In the genomic region with DNA sequence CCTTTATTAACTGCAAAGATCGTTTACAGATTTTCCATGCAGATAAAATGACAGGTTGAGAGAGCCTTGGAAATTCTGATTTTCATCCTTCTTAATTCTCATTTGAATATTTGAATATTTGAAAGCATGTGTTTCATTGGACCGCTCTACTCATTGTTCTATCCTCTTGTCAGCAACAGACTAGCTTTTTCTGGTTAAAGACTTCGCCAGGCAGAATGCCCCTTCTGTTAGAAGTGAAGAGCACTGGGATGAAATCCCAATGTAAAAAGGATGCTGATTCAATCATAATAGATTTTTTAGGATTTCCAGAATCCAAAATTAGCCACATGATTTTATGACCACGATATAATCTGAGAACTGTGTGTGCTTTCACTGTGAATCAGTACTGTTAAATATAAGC, we compare ENCODE assay signal across 32 mouse cellular contexts.
"Had no signal": no experiment of that assay in that cellular context is flagged by ENCODE, and none has a peak within 500 bp of the region (broad histone marks: within the 10 kb centered on the region; RNA-seq: fewer than 3 reads in every experiment).

No protein-coding gene starts in this region.

- H3K4me3 ChIP-seq: heart, embryonic 12.5 days; heart, embryonic 13.5 days; heart, embryonic 15.5 days; hindbrain, embryonic 10.5 days; hindbrain, embryonic 12.5 days; hindbrain, embryonic 13.5 days; hindbrain, embryonic 15.5 days; intestine, embryonic 15.5 days; kidney, embryonic 15.5 days; left cerebral cortex, adult 2 months had no signal

- H3K4me2 ChIP-seq: heart, embryonic 11.5 days; heart, embryonic 12.5 days; heart, embryonic 13.5 days; heart, embryonic 15.5 days; hindbrain, embryonic 12.5 days; hindbrain, embryonic 13.5 days; hindbrain, embryonic 14.5 days; hindbrain, embryonic 15.5 days; intestine, embryonic 15.5 days; kidney, embryonic 15.5 days had no signal

- H3K4me1 ChIP-seq: heart, embryonic 12.5 days; heart, embryonic 13.5 days; heart, embryonic 15.5 days; hindbrain, embryonic 12.5 days; hindbrain, embryonic 15.5 days; intestine, embryonic 15.5 days; kidney, embryonic 15.5 days had no signal

- DNase-seq: heart, postnatal 14 days; heart, postnatal 36 days; heart, postnatal 4 days; kidney, adult 11 months; kidney, adult 18-20 months; kidney, adult 2 months; kidney, adult 8-10 months; kidney, adult 9 months; kidney, postnatal 10 days; kidney, postnatal 14 days; kidney, postnatal 25 days; kidney, postnatal 36 days; kidney, postnatal 4 days; layer of hippocampus, postnatal 36 days had no signal

- H3K27me3 ChIP-seq: heart, embryonic 12.5 days; heart, embryonic 13.5 days; heart, embryonic 15.5 days; hindbrain, embryonic 12.5 days; hindbrain, embryonic 13.5 days; hindbrain, embryonic 15.5 days; intestine, embryonic 15.5 days; kidney, embryonic 15.5 days had no signal

- H3K36me3 ChIP-seq: heart, embryonic 12.5 days; heart, embryonic 13.5 days; heart, embryonic 15.5 days; hindbrain, embryonic 10.5 days; hindbrain, embryonic 12.5 days; hindbrain, embryonic 13.5 days; hindbrain, embryonic 15.5 days; intestine, embryonic 15.5 days; kidney, embryonic 15.5 days had no signal

- H3K9me3 ChIP-seq: heart, embryonic 12.5 days; heart, embryonic 13.5 days; heart, embryonic 15.5 days; hindbrain, embryonic 10.5 days; hindbrain, embryonic 12.5 days; hindbrain, embryonic 13.5 days; hindbrain, embryonic 15.5 days; intestine, embryonic 15.5 days; kidney, embryonic 15.5 days had no signal

- ATAC-seq: hindbrain, embryonic 16.5 days; hindbrain, postnatal 0 days; inflammation-experienced regulatory T-cells, adult 6 months; intestine, embryonic 15.5 days; intestine, embryonic 16.5 days; intestine, postnatal 0 days had no signal

- H3K27ac ChIP-seq: heart, embryonic 13.5 days; heart, embryonic 15.5 days; hindbrain, embryonic 10.5 days; hindbrain, embryonic 12.5 days; hindbrain, embryonic 13.5 days; hindbrain, embryonic 14.5 days; hindbrain, embryonic 15.5 days; hindbrain, postnatal 0 days; intestine, embryonic 15.5 days; kidney, embryonic 15.5 days; kidney, postnatal 0 days; left cerebral cortex, adult 2 months had no signal

- H3K9ac ChIP-seq: heart, embryonic 12.5 days; heart, embryonic 13.5 days; heart, embryonic 15.5 days; hindbrain, embryonic 12.5 days; hindbrain, embryonic 13.5 days; hindbrain, embryonic 14.5 days; hindbrain, embryonic 15.5 days; intestine, embryonic 15.5 days; kidney, embryonic 15.5 days had no signal
